ENCODE assay signal across 10 mouse cellular contexts in the genomic region with DNA sequence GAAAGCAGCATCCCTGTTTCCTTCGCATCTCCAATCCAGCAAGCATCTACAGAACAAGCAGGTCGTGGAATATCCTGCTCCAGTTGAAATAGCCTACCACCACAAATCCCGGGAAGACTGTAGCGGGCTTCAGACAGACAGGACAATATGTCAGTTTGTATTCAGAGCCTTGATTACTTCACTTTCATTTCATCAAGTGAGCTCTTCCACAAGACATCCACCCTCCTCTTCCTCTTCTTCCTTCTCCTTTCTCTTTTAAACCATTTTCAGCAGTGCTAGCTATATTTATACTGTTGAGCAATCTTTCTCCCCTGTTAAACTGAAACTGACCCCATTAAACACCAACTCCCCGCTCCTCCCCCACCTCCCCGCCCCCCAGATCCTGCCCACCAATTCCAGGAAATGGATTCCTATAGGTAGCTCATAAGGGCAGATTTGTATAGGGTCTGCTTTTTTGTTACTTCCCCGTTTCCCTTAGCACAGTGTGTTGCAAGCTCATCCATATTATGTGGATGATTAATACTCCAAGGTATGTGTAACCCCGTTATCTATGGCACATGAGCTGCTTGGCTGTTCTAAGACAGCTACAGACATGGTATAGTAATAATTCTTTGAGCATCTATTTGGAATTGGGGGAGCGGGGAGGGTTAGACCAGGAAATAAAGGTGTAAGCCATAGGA. TPM values are rescaled to one million over a fixed set of nuclear protein-coding genes. Genes with fewer than 3 reads are reported as not detected.
DNase-seq lines count a peak whose midpoint lies in the region; ATAC-seq and TF ChIP-seq lines count a peak whose summit lies in the region.
"Had no signal": no experiment of that assay in that cellular context is flagged by ENCODE, and none has a peak within 500 bp of the region (broad histone marks: within the 10 kb centered on the region; RNA-seq: fewer than 3 reads in every experiment).

No protein-coding gene starts in this region.

- H3K79me2 ChIP-seq in liver, adult 2 months (ENCODE audit: control insufficient read depth, insufficient read depth, low read length) = no peaks in the 10 kb centered on the region

- peak overlapping the region; percentile 41 for H3K4me2 ChIP-seq in intestine, embryonic 14.5 days (ENCODE audit: low read length)
- H3K4me2 ChIP-seq in midbrain, embryonic 16.5 days (ENCODE audit: low read length) = no peak overlapping the region

- 48% methylated on average over 9 of the region's 9 CpGs for WGBS in liver, adult 2 months
- 55% methylated on average over 9 of the region's 9 CpGs for WGBS in intestine, embryonic 14.5 days
- 80% methylated on average over 9 of the region's 9 CpGs for WGBS in midbrain, embryonic 16.5 days

- no peak for TF ChIP-seq POLR2A in liver, adult 2 months (IDR thresholded peaks at IDR 0.05; ENCODE audit: extremely low read depth, insufficient read depth, low read length)

- H3K4me3 ChIP-seq in gastrocnemius, adult 2 months = peak overlapping the region; percentile 61
- peak overlapping the region; percentile 38 for H3K4me3 ChIP-seq in liver, adult 2 months (ENCODE audit: insufficient read depth, low read depth, low read length)
- H3K4me3 ChIP-seq in intestine, embryonic 14.5 days (ENCODE audit: low read depth, low read length) = 0 out of 2 replicates have a peak overlapping the region, but pooled peaks have one; percentile 10
- H3K4me3 ChIP-seq in midbrain, embryonic 16.5 days (ENCODE audit: low read depth, low read length) = no peak overlapping the region

- H3K27ac ChIP-seq in gastrocnemius, adult 2 months = peak overlapping the region; percentile 61
- peak overlapping the region; percentile 40; the same call in 1 of the 2 replicates for H3K27ac ChIP-seq in liver, adult 2 months (replicated peaks; ENCODE audit: insufficient read depth, low read depth, low read length)
- H3K27ac ChIP-seq in intestine, embryonic 14.5 days (ENCODE audit: low read depth) = no peak overlapping the region
- H3K27ac ChIP-seq in midbrain, embryonic 16.5 days (ENCODE audit: low read length) = no peak overlapping the region

- intact Hi-C loops in gastrocnemius, adult 2 months (cut with DNase I) = no loop called here
- intact Hi-C loops in gastrocnemius, postnatal 36 days (cut with DNase I) = no loop called here

- H3K4me1 ChIP-seq in liver, adult 2 months (ENCODE audit: control insufficient read depth, insufficient read depth, low read length) = no peaks in the 10 kb centered on the region; the same call in 1 of the 2 replicates
- peaks cover 7% of the 10 kb centered on the region; the same call in 1 of the 2 replicates for H3K4me1 ChIP-seq in intestine, embryonic 14.5 days (replicated peaks; ENCODE audit: control insufficient read depth, insufficient read depth, low read length)
- H3K4me1 ChIP-seq in midbrain, embryonic 16.5 days (ENCODE audit: control insufficient read depth, insufficient read depth, low read length) = no peaks in the 10 kb centered on the region

- H3K27me3 ChIP-seq in liver, adult 2 months (ENCODE audit: control insufficient read depth, insufficient read depth, low read length) = no peaks in the 10 kb centered on the region
- H3K27me3 ChIP-seq in intestine, embryonic 14.5 days (replicated peaks; ENCODE audit: control insufficient read depth, insufficient read depth, low read length) = no peaks in the 10 kb centered on the region
- peaks cover 3% of the 10 kb centered on the region for H3K27me3 ChIP-seq in midbrain, embryonic 16.5 days (ENCODE audit: control insufficient read depth, insufficient read depth, low read depth, low read length)

- H3K9ac ChIP-seq in liver, adult 2 months (ENCODE audit: low read depth, low read length) = no peak overlapping the region
- no peak overlapping the region for H3K9ac ChIP-seq in intestine, embryonic 14.5 days (ENCODE audit: low read length)
- H3K9ac ChIP-seq in midbrain, embryonic 16.5 days (ENCODE audit: low read depth, low read length) = no peak overlapping the region

- DNase-seq in gastrocnemius, adult 2 months = no peak
- DNase-seq in gastrocnemius, postnatal 36 days = no peak
- DNase-seq in liver, adult 2 months (ENCODE audit: extremely low read depth, low read depth, low spot score) = no peak
- no peak for DNase-seq in liver
- no peak for DNase-seq in intestine, embryonic 14.5 days (ENCODE audit: low spot score)
- no peak for DNase-seq in spleen, postnatal 14 days (ENCODE audit: low spot score in 2 of 2)
- DNase-seq: thymus, adult 18-20 months had no signal

- no peaks in the 10 kb centered on the region for H3K9me3 ChIP-seq in intestine, embryonic 14.5 days (ENCODE audit: control insufficient read depth, low read length)
- no peaks in the 10 kb centered on the region for H3K9me3 ChIP-seq in midbrain, embryonic 16.5 days (replicated peaks; ENCODE audit: control insufficient read depth, low read length, poor library complexity, severe bottlenecking)

- no peaks in the 10 kb centered on the region for H3K36me3 ChIP-seq in liver, adult 2 months (ENCODE audit: control insufficient read depth, insufficient read depth, low read length)
- H3K36me3 ChIP-seq in intestine, embryonic 14.5 days (ENCODE audit: control insufficient read depth, insufficient read depth, low read length) = no peaks in the 10 kb centered on the region
- no peaks in the 10 kb centered on the region for H3K36me3 ChIP-seq in midbrain, embryonic 16.5 days (ENCODE audit: control insufficient read depth, insufficient read depth, low read length)

- ATAC-seq in intestine, embryonic 14.5 days (replicated peaks; ENCODE audit: low FRiP score, low TSS enrichment, low read depth) = no peak
- ATAC-seq in monocyte, adult 5-6 weeks (replicated peaks; ENCODE audit: insufficient number of reproducible peaks, low FRiP score, low TSS enrichment, poor library complexity, severe bottlenecking) = peak; percentile 60
- ATAC-seq in midbrain, embryonic 16.5 days = no peak

- TF ChIP-seq CTCF in gastrocnemius, adult 2 months (IDR thresholded peaks at IDR 0.05) = no peak
- no peak for TF ChIP-seq CTCF in liver, adult 2 months (IDR thresholded peaks at IDR 0.05; ENCODE audit: low read depth, low read length)

RNA-seq across cellular contexts. Expression of gene Flt1, which starts 33.0 kb away (rescaled TPM):
- total RNA-seq in gastrocnemius, adult 2 months (2021) = 10 to 100 TPM; 32.7 to 42.2 TPM
- total RNA-seq in gastrocnemius, postnatal 36 days (2021) = 10 to 100 TPM; 26.3 to 28.2 TPM
- 4.8 and 6.2 TPM in 2 replicates for total RNA-seq in liver, adult 2 months (2014; rRNA removed)
- polyA plus RNA-seq in liver, adult 2 months (2012; rRNA removed) = 1.2 and 1.3 TPM in 2 replicates
- polyA plus RNA-seq in intestine, embryonic 14.5 days (2014; fragmentation: Nextera tagmentation; extraction: Ambion mirVana) = 11.2 and 15.1 TPM in 2 replicates
- 15.4 to 20.2 TPM (median 18.7 TPM) in 3 replicates for total RNA-seq in monocyte, adult 5-6 weeks (2017)
- 13.6 and 14.0 TPM in 2 replicates for polyA plus RNA-seq in midbrain, embryonic 16.5 days (2015; fragmentation: Nextera tagmentation; extraction: Ambion mirVana)
- polyA plus RNA-seq: activated CD4-positive, CD25-positive, alpha-beta regulatory T cell, adult 4 months had no signal

Comparison
In these comparisons a context has a peak if more than half of its experiments do, and no peak if none do; other contexts are left out.
1. H3K27ac ChIP-seq: peak in gastrocnemius, adult 2 months (single experiment) and liver, adult 2 months (single experiment); none in intestine, embryonic 14.5 days (single experiment) and midbrain, embryonic 16.5 days (single experiment).